Mouse (Mus musculus) G1E (cell line): ENCODE data around the gene Tspan8.

Source experiments
- CTCF ChIP-seq: IDR thresholded peaks from 2 replicates; pipeline ENCODE4 v1.5.1; 2012; ENCODE audit warnings: low read depth, low read length, inconsistent platforms, mixed read lengths
- GATA1 ChIP-seq: IDR thresholded peaks from 2 replicates; pipeline ENCODE4 v1.6.1; 2012; ENCODE audit warnings: borderline replicate concordance, low read length, inconsistent platforms, mixed read lengths
- GATA2 ChIP-seq: IDR thresholded peaks from 2 replicates; pipeline ENCODE4 v1.6.1; 2012; ENCODE audit warnings: low read depth, low read length, inconsistent platforms, borderline replicate concordance
- POLR2AphosphoS5 ChIP-seq: IDR thresholded peaks from 2 replicates; pipeline ENCODE4 v1.6.1; 2012; ENCODE audit warnings: low read depth, low read length, inconsistent platforms; ENCODE audit not compliant: insufficient replicate concordance
- TAL1 ChIP-seq: conservative IDR thresholded peaks from 2 replicates; pipeline ENCODE4 v1.6.1; 2012; ENCODE audit warnings: low read depth, low read length, inconsistent platforms, mixed read lengths

DNA sequence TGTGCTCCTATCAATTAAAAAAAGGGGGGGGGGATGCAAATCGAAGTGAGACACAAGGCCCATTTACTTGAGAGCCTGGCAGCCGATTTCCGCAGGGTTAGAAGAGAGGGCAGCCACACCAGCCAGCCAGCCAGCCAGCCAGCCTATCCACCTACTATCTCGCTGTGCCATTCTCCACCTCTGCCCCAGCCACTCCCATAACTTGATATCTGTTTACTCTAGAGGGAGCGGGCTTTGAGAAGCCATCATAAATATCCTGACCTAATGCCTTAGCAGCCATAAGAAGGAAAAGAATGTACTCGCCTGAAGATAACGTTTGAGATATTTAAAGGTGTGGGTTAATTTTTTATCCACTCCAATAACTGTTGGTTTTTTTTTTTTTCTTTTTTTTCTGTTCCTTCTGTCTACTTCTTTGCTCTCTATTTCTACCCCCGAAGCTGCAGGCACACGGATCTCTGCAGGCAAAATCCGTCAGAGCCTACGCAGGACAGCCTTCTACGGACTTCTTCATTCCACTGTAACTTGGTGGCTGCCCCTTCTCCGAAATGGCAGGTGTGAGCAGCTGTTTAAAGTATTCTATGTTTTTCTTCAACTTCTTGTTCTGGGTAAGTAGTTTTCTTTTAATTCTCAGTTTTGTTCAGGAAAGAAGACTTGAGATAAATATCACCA, 558 bp downstream of the Tspan8 start:
- TF ChIP-seq CTCF (no peak), POLR2AphosphoS5 (no peak), TAL1 (no peak), GATA1 (no peak), GATA2 (no peak)
